Mouse (Mus musculus) urinary bladder, postnatal 4 days (tissue): ENCODE measurements at regions not wholly inside any gene's neighbourhood (a gene's known extent, or its start where the extent isn't known, plus 50 kb on each side); places are given as distances from the start of the nearest gene placed in this dataset.

Experiments used
- DNase-seq, 2 experiments: peaks; one replicate each; pipeline ENCODE4 v3.0.0; 2021 to 2022; ENCODE audit warnings: low spot score in 2 of 2

DNA sequence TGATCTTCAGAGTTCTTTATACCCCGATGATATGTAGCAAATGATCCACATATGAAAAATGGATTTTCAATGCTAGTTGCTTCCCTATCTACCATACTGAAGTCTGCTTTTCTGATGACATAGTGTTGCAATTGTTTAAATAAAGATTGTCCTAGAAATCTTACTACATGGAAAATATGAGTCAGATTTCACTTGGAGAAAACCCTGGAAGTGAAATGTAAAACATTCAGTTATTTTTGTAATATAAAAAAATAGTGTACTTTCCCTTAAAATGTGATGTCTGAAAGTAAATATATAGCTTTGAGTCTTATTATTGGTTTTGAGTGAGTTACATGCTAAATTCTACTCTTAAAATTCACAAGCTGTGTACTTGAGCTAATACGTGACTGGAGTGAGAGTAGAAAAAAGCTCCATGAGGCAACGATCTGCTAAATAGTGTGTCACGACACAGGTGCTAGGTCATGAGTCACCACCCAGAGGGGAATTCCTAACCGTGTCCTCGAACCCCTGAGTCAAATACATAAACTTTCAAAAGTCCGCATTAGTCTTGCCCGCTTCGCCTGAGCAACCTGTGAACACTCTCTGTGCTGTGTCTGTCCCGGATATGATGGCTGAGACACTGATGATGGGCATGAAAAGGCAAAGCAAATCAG is 430.5 kb downstream of the Hsfy2 start:
- DNase-seq = no peak

DNA sequence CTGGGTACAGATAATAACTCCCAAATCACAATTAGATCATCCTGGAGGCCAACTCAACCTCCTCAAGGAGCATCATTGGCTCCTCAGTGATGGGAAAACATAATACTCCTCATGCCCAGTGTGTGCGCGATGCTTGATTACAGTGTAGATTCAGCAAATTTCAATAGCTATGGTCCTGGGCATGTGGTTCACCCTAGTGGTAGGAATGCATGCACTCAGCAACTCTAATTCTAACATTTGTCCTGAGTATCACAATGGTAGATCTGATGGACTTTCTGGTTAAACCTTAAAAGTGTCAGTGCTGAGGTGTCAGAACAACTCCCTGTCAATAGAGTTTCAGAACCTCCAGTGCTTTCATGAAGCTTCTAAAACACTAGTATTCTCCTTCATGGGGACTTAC is 442.0 kb downstream of the Hsfy2 start:
- DNase-seq = no peak

DNA sequence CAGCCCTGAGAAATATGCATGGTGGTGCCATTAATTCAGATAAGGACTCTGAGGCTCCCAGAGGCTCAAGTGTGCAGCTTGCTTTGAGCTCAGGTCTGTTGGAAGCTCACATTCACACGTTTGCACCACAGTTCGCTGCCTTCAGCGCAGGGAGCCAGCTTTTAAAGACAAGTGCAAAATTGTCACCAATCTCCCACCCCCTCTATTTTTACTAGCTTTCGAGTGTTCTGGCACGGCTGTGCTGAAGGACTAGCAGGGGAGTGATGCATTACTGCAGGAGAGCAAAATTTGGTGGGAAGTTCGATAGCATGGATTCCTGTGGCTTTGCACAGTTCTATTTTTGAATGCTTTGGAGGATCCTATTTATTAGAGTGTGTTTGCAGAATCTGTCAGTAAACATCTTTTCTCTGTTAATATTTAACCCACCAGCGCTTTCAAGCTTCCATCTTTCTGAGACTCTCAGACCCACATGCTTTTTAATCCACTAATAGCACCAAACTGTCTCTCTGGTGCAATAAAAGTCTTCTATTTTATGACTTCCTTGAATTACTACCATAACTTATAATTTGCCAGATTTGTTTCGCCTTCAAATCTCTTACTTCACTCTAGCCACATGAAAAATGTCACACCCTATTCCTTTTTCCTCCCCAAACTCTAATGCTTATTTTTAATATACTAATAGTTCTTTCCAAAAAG is 453.6 kb downstream of the Hsfy2 start:
- DNase-seq = no peak

DNA sequence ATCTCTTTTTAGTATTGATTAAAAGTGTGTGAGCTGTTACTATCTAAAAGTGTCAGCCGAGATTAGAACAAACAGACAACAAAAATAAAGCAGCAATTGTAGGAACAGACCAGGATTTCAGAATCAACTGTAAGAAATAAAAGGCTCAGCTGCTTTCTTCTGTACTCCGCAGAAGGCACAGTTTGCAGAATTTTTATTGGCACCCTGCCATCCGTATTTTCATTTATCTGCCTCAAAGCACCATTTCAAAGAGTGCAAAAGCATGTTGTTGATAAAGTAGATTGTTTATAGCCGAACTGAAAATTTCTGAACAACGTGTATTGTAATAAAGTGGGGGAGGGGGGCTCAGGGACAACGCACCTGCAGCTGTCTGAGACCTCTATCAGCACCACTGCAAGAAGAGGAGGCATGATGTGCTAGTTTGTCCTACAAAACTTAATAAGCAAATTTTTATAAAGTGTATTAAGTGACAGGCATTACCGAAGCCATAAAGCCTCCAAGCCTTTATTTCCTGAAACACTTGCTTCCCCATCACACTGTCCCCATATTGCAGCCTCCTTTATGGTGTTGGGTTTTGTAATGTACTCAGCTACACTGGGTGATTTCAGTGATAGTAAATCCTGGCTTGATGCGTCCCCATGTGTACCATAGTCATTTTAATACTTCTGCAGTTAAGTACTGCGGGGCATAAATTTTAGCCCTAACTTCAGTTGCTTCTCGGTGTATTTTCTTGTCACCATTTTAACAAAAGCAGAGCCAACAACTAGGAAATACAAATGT is 457.8 kb downstream of the Hsfy2 start:
- DNase-seq = no peak

DNA sequence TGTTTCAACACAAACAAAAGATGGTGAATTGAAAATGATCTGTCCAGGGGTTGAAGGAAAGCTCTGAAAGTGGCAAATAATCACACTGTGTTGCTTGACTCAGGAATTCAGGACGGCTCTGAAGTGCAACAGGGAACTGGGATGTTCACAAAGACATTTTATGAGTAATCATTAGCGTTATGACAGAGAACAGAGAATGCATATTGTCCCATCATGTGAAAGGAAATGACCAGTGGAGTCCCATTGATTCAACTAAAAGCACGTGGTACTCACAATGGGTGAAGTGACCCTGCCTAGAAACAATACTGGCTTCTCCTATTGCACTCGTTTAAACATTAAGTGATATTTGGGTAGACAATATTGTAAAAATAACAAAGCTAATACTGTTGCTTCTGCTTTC is 466.1 kb downstream of the Hsfy2 start:
- DNase-seq = no peak

DNA sequence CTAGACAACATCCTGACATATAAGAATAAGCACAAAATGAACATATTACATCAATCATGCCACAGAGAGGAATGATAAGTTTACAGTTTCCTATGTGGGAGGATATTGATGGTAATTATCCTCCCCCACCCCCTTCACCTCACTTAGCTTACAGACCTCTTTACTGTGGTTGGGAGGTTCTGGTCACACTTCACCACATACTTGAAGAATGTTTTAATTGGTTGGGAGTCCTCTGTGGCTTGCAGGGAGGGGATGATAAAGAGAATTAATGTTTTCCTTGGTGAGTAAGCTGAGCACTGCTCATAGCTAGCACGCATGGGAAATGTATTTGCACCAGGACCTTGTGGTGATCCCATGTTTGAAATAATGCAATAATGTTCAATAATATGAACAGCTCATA is 468.5 kb downstream of the Hsfy2 start:
- no peak for DNase-seq

DNA sequence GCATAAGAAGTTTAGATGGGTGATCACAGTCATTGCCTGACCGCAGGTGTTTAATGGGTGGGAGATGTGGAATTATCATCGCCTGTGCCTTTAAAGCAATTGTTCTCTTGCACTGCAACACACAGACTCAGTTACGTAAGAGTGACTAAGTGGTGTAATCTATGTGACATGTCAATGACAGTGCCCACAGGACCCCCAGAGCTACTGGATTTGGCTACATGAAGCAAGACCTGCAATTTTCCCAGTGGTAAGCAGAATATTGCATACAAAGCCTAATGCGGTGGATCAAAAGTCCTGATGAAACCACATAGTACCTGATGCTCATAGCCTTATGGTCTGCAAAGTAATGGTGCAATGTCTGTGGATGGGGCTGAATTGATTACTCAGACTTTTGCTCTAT is 469.2 kb downstream of the Hsfy2 start:
- no peak for DNase-seq

DNA sequence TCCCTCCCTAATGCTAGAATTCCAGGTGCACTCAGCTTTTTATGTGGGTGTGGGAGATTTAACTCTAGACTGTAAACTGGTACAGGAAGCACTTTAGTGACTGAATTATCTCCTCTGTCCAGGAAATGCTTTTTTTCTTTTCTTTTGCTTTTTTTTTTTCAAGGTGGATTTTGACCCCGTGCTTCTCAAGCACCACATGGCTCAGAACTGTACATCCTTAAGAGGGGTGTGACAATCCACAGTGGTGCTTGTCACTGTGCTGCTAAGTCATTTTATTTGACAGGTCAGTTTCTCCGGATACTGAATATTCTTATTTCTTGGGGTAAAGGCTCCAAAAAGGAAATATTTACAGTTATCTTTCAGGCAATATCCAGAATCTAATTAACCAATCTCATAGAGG is 472.0 kb downstream of the Hsfy2 start:
- DNase-seq = no peak

DNA sequence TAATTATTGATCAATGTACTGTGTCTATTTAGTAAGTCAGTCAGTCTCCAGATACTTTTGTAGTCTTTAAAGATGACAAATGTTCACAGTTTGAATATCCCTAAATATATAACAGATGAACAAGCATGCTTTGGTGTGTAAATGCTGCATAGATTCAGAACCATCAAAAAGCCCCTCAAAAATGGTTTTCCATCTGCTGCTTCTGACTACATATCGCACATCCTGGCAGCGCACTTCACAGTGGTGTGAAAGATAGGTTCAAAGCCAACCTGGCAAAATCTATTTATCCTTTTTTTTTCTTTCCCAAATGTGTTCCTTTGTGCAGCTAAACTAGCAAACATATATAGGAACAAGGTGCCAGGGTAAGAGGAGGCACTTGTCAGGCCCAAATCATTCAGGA is 472.9 kb downstream of the Hsfy2 start:
- no peak for DNase-seq

DNA sequence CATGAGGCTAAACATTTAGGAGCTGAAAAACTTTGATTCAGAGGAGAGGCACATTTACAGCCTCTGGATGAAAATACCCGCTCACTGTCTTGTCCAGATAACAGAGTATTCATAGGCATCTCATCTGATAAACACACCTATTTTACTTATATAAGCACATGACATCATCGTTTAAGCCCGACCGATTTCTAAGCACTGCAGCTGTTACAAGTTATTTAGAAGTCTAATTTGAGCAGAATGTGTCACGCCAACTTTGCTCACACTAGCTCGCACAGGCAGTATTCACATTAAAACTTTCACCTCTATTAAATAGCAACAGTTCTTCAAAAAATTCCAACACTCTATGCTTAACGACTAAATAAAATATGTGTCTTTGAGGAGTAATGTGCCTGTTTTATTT is 506.3 kb downstream of the Hsfy2 start:
- no peak for DNase-seq

DNA sequence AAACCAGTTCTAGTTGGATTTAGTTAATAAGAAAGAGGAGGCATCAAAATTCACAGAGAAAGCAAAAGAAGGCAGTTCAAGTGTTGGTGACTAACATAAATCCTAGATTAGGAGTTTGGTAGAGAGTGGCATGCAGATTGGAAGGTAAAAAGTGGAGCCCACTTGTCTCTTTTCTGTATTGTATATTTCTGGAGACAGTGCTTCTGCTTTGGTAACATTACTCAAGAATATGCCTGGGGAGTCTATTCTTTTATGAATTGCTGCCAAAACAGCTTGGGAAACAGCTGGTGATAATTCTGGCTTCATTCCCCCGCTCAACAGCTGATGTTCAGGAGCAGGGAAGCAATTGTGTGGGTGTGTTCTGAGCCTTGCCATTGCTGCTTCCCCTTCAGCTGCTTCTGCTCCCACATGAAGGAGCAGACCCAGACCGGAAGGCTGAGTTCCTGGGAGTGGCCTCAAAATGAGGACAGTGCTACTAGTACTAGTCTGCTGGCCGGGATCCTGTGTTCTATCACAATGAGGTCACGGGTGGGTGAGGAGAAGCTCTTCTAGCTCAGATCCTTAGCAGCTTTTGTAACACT is 547.9 kb downstream of the Hsfy2 start:
- DNase-seq = peak in 1 of 2 experiments; percentile 20

DNA sequence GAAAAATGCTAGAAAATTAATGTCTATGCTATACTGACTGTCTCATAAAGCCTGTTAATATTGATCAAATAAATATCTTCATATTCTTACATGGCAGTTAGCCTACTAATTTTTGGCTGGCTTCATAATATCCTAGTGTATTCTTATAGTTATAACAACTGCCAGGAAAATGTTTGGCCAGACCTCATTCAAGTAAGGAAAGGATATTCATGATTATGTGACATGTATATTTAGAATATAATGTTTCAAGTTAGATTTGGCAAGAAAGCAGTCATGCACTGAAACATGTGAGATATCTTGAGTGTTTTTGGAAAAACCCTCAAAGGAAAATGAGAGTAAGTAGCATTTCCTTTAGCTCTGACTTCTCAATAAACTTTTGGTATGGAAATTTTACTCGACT is 548.9 kb downstream of the Hsfy2 start:
- no peak for DNase-seq

DNA sequence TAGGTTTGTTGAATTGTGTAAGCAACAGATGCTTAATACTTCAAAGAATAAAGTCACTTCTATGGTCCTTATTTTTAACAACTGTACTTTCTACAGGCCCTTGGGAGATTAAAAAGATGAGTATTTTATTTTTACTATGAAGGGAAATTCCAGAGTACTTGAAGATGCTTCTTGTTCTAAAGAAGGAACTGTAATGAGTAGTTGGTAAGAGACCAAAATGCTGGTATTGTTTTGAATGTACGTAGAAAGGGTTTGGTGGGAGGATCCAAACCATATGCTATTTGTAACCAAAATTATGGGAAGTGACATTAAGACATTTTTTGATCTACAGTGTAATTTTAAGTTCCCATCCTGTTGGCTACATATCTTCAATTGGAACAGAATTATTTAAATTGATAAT is 560.5 kb downstream of the Hsfy2 start:
- no peak for DNase-seq

DNA sequence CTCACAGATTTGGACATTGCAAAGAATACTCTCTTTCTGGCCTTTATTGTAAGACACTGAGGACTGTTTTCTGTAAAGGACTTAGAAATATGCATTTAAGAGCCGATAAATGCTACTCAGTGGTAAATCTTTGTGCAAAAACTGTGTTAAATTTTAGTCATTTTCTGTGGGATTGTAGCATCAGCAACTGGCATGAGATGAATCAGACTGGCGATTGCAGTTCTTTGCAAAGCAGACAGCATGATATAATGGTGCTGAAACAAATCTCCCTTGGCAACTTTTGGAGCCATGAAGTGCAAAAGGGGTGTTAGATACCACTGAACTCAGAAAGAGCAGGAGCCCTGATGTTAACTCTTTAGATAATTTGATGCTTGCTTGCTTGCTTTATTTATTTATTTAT is 565.0 kb downstream of the Hsfy2 start:
- DNase-seq = no peak

DNA sequence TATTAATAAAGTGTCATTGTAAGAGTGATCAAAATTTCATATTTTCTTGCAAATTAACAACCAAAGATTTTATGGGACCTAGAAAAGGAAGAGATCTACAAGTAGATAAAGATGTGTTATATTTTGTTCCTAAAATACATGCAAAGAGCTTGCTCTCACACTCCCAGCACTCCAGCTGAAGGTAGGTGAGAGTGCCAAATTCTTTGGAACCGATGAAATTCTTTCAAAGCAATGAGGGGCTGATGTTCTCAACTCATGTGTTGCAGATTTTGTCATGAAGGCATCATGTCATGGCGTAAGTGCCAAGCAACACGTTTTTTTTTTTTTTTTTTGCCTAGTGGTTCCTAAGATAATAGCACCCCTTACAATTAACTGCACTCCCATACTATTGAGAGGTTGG is 573.8 kb downstream of the Hsfy2 start:
- no peak for DNase-seq
